Mouse (Mus musculus) hindbrain, embryonic 15.5 days (tissue): Measurements from ENCODE around the gene Wdsub1. TPM values are rescaled to one million over a fixed set of nuclear protein-coding genes. Genes with fewer than 3 reads are reported as not detected.
"Not testable (repeated sequence)": the region's sequence is repeated elsewhere in the genome, so short reads cannot be mapped to it uniquely, and the experiment has no call there.

Source experiments
- ATAC-seq: fragments of 200-750 bp; cut with Nextera tagmentation; 2 replicates; pipeline ENCODE4 v1.8.0; 2017; ENCODE audit warnings: low read depth, moderate number of reproducible peaks, moderate TSS enrichment; ENCODE audit not compliant: low FRiP score
- H3K27ac ChIP-seq: fragments of 300-500 bp; sonication (generic); replicated peaks from 2 replicates; pipeline ENCODE4 v1.5.1; 2015; ENCODE audit warnings: mild to moderate bottlenecking, inconsistent platforms
- H3K27me3 ChIP-seq: fragments of 300-500 bp; sonication (generic); 2 replicates; pipeline ENCODE4 v1.6.1; 2015; ENCODE audit warnings: control low read depth, inconsistent platforms
- H3K36me3 ChIP-seq: fragments of 300-500 bp; sonication (generic); 2 replicates; pipeline ENCODE4 v1.6.1; 2015; ENCODE audit warnings: control low read depth, inconsistent platforms
- H3K4me1 ChIP-seq: fragments of 300-500 bp; sonication (generic); replicated peaks from 2 replicates; pipeline ENCODE4 v1.6.1; 2015; ENCODE audit warnings: control low read depth, inconsistent platforms
- H3K4me2 ChIP-seq: fragments of 300-500 bp; sonication (generic); 2 replicates; pipeline ENCODE4 v1.6.1; 2015; ENCODE audit warnings: moderate library complexity, mild to moderate bottlenecking, inconsistent platforms
- H3K4me3 ChIP-seq: fragments of 300-500 bp; sonication (generic); 2 replicates; pipeline ENCODE4 v1.5.1; 2015; ENCODE audit warnings: mild to moderate bottlenecking, inconsistent platforms
- H3K9ac ChIP-seq: fragments of 300-500 bp; sonication (generic); 2 replicates; pipeline ENCODE4 v1.6.1; 2015; ENCODE audit warnings: inconsistent platforms
- H3K9me3 ChIP-seq: fragments of 300-500 bp; sonication (generic); 2 replicates; pipeline ENCODE4 v1.6.1; 2016; ENCODE audit warnings: control low read depth, inconsistent platforms
- WGBS: fragments of 180-500 bp; shearing (Covaris S2); methylation state at CpG from one replicate; pipeline ENCODE4 v1.1.7; 2015; 5-methylcytosine and 5-hydroxymethylcytosine counted together
- polyA plus RNA-seq: library from polyadenylated mRNA; unstranded; fragments of >200 nt; fragmentation: Nextera tagmentation; extraction: Ambion mirVana; gene quantifications from 2 replicates; pipeline ENCODE4 v1.2.1, GENCODE M21; 2015

Gene Wdsub1
- polyA plus RNA-seq, 1 experiment from 2014 or later, result 18.8 TPM

- no peak overlapping the region for H3K4me3 ChIP-seq
- H3K27me3 ChIP-seq, result no peaks in the 10 kb centered on the region
- no peaks in the 10 kb centered on the region for H3K9me3 ChIP-seq
- WGBS, result 81% methylated on average over 4 of the region's 4 CpGs
- H3K27ac ChIP-seq, result no peak overlapping the region
- no peak for ATAC-seq
- no peak overlapping the region for H3K4me2 ChIP-seq
- no peak overlapping the region for H3K9ac ChIP-seq
- peaks cover 3% of the 10 kb centered on the region; the same call in 1 of the 2 replicates for H3K36me3 ChIP-seq
- peaks cover 6% of the 10 kb centered on the region for H3K4me1 ChIP-seq
Observed at GRCm38 (mm10) chr2:59877335-59877734, 5.1 kb downstream of the Wdsub1 start.

GRCm38 (mm10) chr2:59876482-59876881 lies 5.9 kb downstream of the Wdsub1 start:
- Histone ChIP-seq H3K4me2 (no peak overlapping the region), H3K4me1 (peaks cover 2% of the 10 kb centered on the region), H3K36me3 (peaks cover 3% of the 10 kb centered on the region; the same call in 1 of the 2 replicates), H3K9ac (no peak overlapping the region), H3K4me3 (no peak overlapping the region), H3K27me3 (no peaks in the 10 kb centered on the region), H3K27ac (no peak overlapping the region), H3K9me3 (no peaks in the 10 kb centered on the region)
- no peak for ATAC-seq
- 91% methylated on average over 15 of the region's 15 CpGs for WGBS

GRCm38 (mm10) chr2:59870526-59870925 lies 11.9 kb downstream of the Wdsub1 start:
- Histone ChIP-seq H3K27ac (no peak overlapping the region), H3K9me3 (no peaks in the 10 kb centered on the region), H3K36me3 (peaks cover 3% of the 10 kb centered on the region; the same call in 1 of the 2 replicates), H3K4me3 (no peak overlapping the region), H3K9ac (no peak overlapping the region), H3K4me1 (no peaks in the 10 kb centered on the region), H3K4me2 (no peak overlapping the region), H3K27me3 (no peaks in the 10 kb centered on the region)
- ATAC-seq, result no peak; the same call in 1 of the 2 replicates
- 90% methylated on average over 6 of the region's 6 CpGs for WGBS

GRCm38 (mm10) chr2:59862618-59863017 lies 19.8 kb downstream of the Wdsub1 start:
- H3K27ac ChIP-seq, result no peak overlapping the region
- no peak overlapping the region for H3K4me3 ChIP-seq
- H3K36me3 ChIP-seq, result 0 out of 2 replicates have a peak, but pooled peaks cover 3% of the 10 kb centered on the region
- no peak overlapping the region for H3K4me2 ChIP-seq
- 90% methylated on average over 6 of the region's 6 CpGs for WGBS
- ATAC-seq, result no peak
- H3K9me3 ChIP-seq, result no peaks in the 10 kb centered on the region
- H3K27me3 ChIP-seq, result no peaks in the 10 kb centered on the region
- H3K4me1 ChIP-seq, result no peaks in the 10 kb centered on the region
- no peak overlapping the region for H3K9ac ChIP-seq

GRCm38 (mm10) chr2:59854363-59854762 lies 28.0 kb downstream of the Wdsub1 start:
- no peak overlapping the region for H3K4me2 ChIP-seq
- no peaks in the 10 kb centered on the region for H3K9me3 ChIP-seq
- H3K27me3 ChIP-seq, result no peaks in the 10 kb centered on the region
- H3K4me3 ChIP-seq, result no peak overlapping the region
- no peaks in the 10 kb centered on the region for H3K4me1 ChIP-seq
- 68% methylated on average over 9 of the region's 9 CpGs for WGBS
- H3K27ac ChIP-seq, result no peak overlapping the region
- H3K9ac ChIP-seq, result no peak overlapping the region
- H3K36me3 ChIP-seq, result no peaks in the 10 kb centered on the region
- ATAC-seq, result no peak

- ATAC-seq, result peak; percentile 51; the same call in 1 of the 2 replicates
Observed at GRCm38 (mm10) chr2:59853543-59853942, 28.8 kb downstream of the Wdsub1 start.

GRCm38 (mm10) chr2:59852916-59853315 lies 29.5 kb downstream of the Wdsub1 start:
- Histone ChIP-seq H3K36me3 (no peaks in the 10 kb centered on the region), H3K4me3 (no peak overlapping the region), H3K9ac (no peak overlapping the region), H3K27ac (no peak overlapping the region), H3K9me3 (no peaks in the 10 kb centered on the region), H3K4me1 (no peaks in the 10 kb centered on the region), H3K27me3 (no peaks in the 10 kb centered on the region), H3K4me2 (no peak overlapping the region)
- no peak for ATAC-seq
- 70% methylated on average over 11 of the region's 11 CpGs for WGBS

More at GRCm38 (mm10) chr2:59853543-59853942, 28.8 kb downstream of the Wdsub1 start:
- no peaks in the 10 kb centered on the region for H3K4me1 ChIP-seq
- H3K9me3 ChIP-seq, result no peaks in the 10 kb centered on the region
- no peak overlapping the region for H3K4me3 ChIP-seq
- 76% methylated on average over 10 of the region's 10 CpGs for WGBS
- H3K27ac ChIP-seq, result no peak overlapping the region
- H3K4me2 ChIP-seq, result no peak overlapping the region
- no peaks in the 10 kb centered on the region for H3K36me3 ChIP-seq
- no peak overlapping the region for H3K9ac ChIP-seq
- H3K27me3 ChIP-seq, result no peaks in the 10 kb centered on the region

GRCm38 (mm10) chr2:59851885-59852284 lies 30.5 kb downstream of the Wdsub1 start:
- H3K4me2 ChIP-seq, H3K27ac ChIP-seq, H3K36me3 ChIP-seq, ATAC-seq, H3K9me3 ChIP-seq, H3K27me3 ChIP-seq, H3K4me1 ChIP-seq, H3K9ac ChIP-seq, H3K4me3 ChIP-seq: not testable (repeated sequence)
- WGBS, result 91% methylated on average over 5 of the region's 5 CpGs

GRCm38 (mm10) chr2:59843848-59844247 lies 38.5 kb downstream of the Wdsub1 start:
- ATAC-seq, result no peak
- no peak overlapping the region for H3K9ac ChIP-seq
- H3K27ac ChIP-seq, result no peak overlapping the region
- H3K9me3 ChIP-seq, result no peaks in the 10 kb centered on the region
- no peak overlapping the region for H3K4me2 ChIP-seq
- no peak overlapping the region for H3K4me3 ChIP-seq
- H3K27me3 ChIP-seq, result no peaks in the 10 kb centered on the region
- H3K36me3 ChIP-seq, result no peaks in the 10 kb centered on the region
- H3K4me1 ChIP-seq, result peaks cover 15% of the 10 kb centered on the region
- 90% methylated on average over 6 of the region's 6 CpGs for WGBS

- Histone ChIP-seq H3K27me3 (no peaks in the 10 kb centered on the region), H3K4me3 (no peak overlapping the region), H3K27ac (no peak overlapping the region), H3K9ac (no peak overlapping the region), H3K36me3 (no peaks in the 10 kb centered on the region), H3K4me2 (no peak overlapping the region), H3K4me1 (peaks cover 15% of the 10 kb centered on the region), H3K9me3 (no peaks in the 10 kb centered on the region)
- 81% methylated on average over 21 of the region's 21 CpGs for WGBS
- no peak for ATAC-seq
Observed at GRCm38 (mm10) chr2:59843156-59843555, 39.2 kb downstream of the Wdsub1 start.

GRCm38 (mm10) chr2:59842556-59843008 lies 39.8 kb downstream of the Wdsub1 start:
- 82% methylated on average over 6 of the region's 6 CpGs for WGBS
- Histone ChIP-seq H3K4me2 (no peak overlapping the region), H3K4me1 (peaks cover 15% of the 10 kb centered on the region), H3K36me3 (no peaks in the 10 kb centered on the region), H3K4me3 (no peak overlapping the region), H3K9me3 (no peaks in the 10 kb centered on the region), H3K27ac (no peak overlapping the region), H3K9ac (no peak overlapping the region), H3K27me3 (no peaks in the 10 kb centered on the region)
- no peak for ATAC-seq

- ATAC-seq, result no peak
- Histone ChIP-seq H3K27me3 (no peaks in the 10 kb centered on the region), H3K36me3 (no peaks in the 10 kb centered on the region), H3K4me1 (peaks cover 15% of the 10 kb centered on the region), H3K4me3 (no peak overlapping the region), H3K4me2 (no peak overlapping the region), H3K27ac (no peak overlapping the region), H3K9me3 (no peaks in the 10 kb centered on the region), H3K9ac (no peak overlapping the region)
- 85% methylated on average over 11 of the region's 11 CpGs for WGBS
Observed at GRCm38 (mm10) chr2:59841944-59842343, 40.4 kb downstream of the Wdsub1 start.
